Mouse (Mus musculus) embryonic facial prominence, embryonic 12.5 days (tissue): ENCODE data around the gene Gpc6. TPM values are rescaled to one million over a fixed set of nuclear protein-coding genes. Genes with fewer than 3 reads are reported as not detected.

Experiments used
- ATAC-seq: fragments of 200-750 bp; cut with Nextera tagmentation; 2 replicates; pipeline ENCODE4 v1.8.0; 2017; ENCODE audit not compliant: insufficient number of reproducible peaks, insufficient read depth, low FRiP score, low TSS enrichment
- H3K27ac ChIP-seq: fragments of 300-500 bp; sonication (generic); 2 replicates; pipeline ENCODE4 v1.5.1; 2016; ENCODE audit warnings: mild to moderate bottlenecking
- H3K27me3 ChIP-seq: fragments of 300-500 bp; sonication (generic); 2 replicates; pipeline ENCODE4 v1.6.1; 2016; ENCODE audit warnings: mild to moderate bottlenecking, moderate library complexity
- H3K36me3 ChIP-seq: fragments of 300-500 bp; sonication (generic); 2 replicates; pipeline ENCODE4 v1.6.1; 2016; ENCODE audit warnings: mild to moderate bottlenecking
- H3K4me1 ChIP-seq: fragments of 300-500 bp; sonication (generic); 2 replicates; pipeline ENCODE4 v1.6.1; 2016
- H3K4me2 ChIP-seq: fragments of 300-500 bp; sonication (generic); replicated peaks from 2 replicates; pipeline ENCODE4 v1.6.1; 2016; ENCODE audit warnings: mild to moderate bottlenecking, moderate library complexity
- H3K4me3 ChIP-seq: fragments of 300-500 bp; sonication (generic); 2 replicates; pipeline ENCODE4 v1.5.1; 2016; ENCODE audit warnings: mild to moderate bottlenecking
- H3K9ac ChIP-seq: fragments of 300-500 bp; sonication (generic); 2 replicates; pipeline ENCODE4 v1.6.1; 2016; ENCODE audit warnings: mild to moderate bottlenecking, moderate library complexity
- H3K9me3 ChIP-seq: fragments of 300-500 bp; sonication (generic); 2 replicates; pipeline ENCODE4 v1.6.1; 2016; ENCODE audit warnings: mild to moderate bottlenecking, moderate library complexity
- WGBS: fragments of 180-500 bp; shearing (Covaris S2); methylation state at CpG from one replicate; pipeline ENCODE4 v1.1.7; 2016; 5-methylcytosine and 5-hydroxymethylcytosine counted together
- polyA plus RNA-seq: library from polyadenylated mRNA; unstranded; fragments of >200 nt; fragmentation: Nextera tagmentation; extraction: Ambion mirVana; gene quantifications from 2 replicates; pipeline ENCODE4 v1.2.1, GENCODE M21; 2016

Gene Gpc6
- polyA plus RNA-seq, 1 experiment from 2014 or later = 76.9 TPM

DNA sequence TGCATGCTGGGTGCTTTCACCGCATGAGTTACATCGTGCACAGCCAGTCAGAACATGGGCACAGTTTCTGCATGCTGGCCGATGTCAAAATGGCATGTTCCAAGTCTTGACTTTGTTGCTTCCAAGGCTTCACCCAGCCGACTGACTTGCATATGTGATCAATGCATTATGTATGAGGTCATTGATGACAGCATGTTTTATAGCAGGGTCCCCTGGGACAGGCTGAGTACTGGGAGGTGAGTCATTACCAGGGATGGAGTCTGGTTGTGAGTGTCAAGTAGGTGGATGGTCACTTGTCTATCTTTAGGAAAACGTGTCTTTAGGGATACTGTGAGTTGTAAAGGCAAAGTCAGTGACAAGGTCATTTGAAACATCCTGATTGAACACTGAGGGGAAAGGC, 929.4 kb downstream of the Gpc6 start:
- no peak overlapping the region for H3K4me2 ChIP-seq
- H3K9ac ChIP-seq = no peak overlapping the region
- H3K27ac ChIP-seq = no peak overlapping the region
- no peak overlapping the region for H3K4me3 ChIP-seq
- H3K27me3 ChIP-seq = no peaks in the 10 kb centered on the region
- H3K4me1 ChIP-seq = no peaks in the 10 kb centered on the region
- no peaks in the 10 kb centered on the region for H3K36me3 ChIP-seq
- ATAC-seq = no peak
- WGBS = 90% methylated on average over 5 of the region's 5 CpGs
- no peaks in the 10 kb centered on the region for H3K9me3 ChIP-seq

DNA sequence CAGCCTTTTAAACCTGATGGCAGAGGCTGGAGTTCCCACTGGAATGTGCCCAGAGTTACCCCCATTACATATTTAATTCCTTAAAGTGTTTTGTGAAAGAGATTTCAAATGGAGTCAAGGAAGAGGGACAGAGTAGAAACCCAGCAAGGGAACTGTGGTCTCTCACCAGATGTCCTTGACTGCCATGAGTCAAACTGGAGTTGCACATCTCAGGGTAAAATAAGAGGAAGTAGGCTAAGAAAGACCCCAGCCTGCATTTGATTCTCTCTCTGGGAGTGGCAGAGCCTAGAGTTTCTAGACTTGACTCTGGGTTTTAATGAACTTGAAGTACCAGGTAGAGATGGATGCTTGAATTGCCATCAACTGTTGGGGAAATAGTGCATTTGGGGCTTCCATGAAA, 946.2 kb downstream of the Gpc6 start:
- Histone ChIP-seq H3K4me1 (no peaks in the 10 kb centered on the region), H3K4me3 (no peak overlapping the region), H3K36me3 (no peaks in the 10 kb centered on the region), H3K9me3 (no peaks in the 10 kb centered on the region), H3K27me3 (no peaks in the 10 kb centered on the region), H3K9ac (no peak overlapping the region), H3K27ac (no peak overlapping the region), H3K4me2 (no peak overlapping the region)
- no peak for ATAC-seq

DNA sequence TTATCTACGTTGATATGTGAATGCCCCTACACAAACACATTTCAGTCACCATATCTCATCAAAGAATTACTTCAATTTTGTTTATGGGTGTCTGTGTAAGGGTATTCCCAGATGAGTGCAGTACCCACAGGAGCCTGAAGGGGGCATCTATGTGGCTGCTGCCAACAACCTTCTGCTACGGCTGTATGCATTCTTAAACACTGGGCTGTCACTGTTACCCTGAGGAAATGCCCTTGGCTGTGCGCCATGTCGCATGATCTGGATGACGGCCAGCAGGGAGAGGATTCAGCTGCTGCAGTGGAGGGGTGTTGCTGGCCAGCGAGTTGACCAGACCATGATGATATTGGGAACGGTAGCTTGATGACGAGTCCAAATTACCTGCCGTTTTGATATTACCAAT, 954.2 kb downstream of the Gpc6 start:
- Histone ChIP-seq H3K4me2 (no peak overlapping the region), H3K4me1 (peaks cover 13% of the 10 kb centered on the region), H3K36me3 (no peaks in the 10 kb centered on the region), H3K27me3 (no peaks in the 10 kb centered on the region), H3K4me3 (no peak overlapping the region), H3K9ac (no peak overlapping the region), H3K9me3 (no peaks in the 10 kb centered on the region), H3K27ac (no peak overlapping the region)
- no peak for ATAC-seq
- WGBS = 87% methylated on average over 9 of the region's 9 CpGs

DNA sequence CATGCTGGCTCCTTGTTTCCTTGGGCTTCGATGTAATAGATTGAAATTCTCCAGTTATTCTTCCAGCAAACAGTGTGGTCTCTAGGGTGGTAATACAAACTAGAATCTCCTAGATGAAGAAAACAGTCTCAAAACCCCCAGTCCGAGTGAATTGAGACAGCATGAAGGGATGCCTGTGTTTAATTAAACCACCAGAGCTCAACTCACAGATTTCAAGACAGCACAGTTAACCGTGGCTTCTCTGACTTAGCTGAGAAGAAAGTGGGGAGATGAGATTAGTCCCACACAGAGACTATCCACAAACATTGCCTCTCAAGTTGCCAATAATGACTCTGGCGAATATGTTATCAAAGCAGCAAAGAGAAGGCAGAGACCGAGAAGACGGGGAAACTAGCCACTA, 956.0 kb downstream of the Gpc6 start:
- no peak overlapping the region for H3K9ac ChIP-seq
- no peak overlapping the region for H3K27ac ChIP-seq
- 27% methylated on average over 6 of the region's 6 CpGs for WGBS
- H3K27me3 ChIP-seq = no peaks in the 10 kb centered on the region
- H3K36me3 ChIP-seq = no peaks in the 10 kb centered on the region
- H3K9me3 ChIP-seq = no peaks in the 10 kb centered on the region
- ATAC-seq = no peak
- no peak overlapping the region for H3K4me3 ChIP-seq
- no peak overlapping the region for H3K4me2 ChIP-seq
- peaks cover 13% of the 10 kb centered on the region for H3K4me1 ChIP-seq

DNA sequence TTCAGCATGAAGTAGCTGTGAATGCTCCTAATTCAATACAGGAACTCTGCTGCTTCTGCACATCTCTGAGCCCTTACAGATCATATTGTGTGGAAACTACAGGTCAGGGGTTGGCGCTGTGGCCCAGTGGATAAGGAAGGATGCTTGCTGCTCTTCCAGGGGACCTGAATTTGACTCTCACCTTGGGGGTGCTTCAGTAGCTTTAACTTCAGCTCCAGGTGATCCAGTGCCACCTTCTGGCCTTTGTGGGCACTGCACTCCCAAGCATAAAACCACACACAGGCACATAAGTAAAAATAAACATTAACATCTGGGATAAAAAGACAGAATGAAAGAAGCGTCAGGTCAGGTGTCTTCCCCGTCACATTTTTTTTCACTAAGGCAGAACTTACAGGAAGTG, 957.1 kb downstream of the Gpc6 start:
- Histone ChIP-seq H3K4me3 (no peak overlapping the region), H3K9ac (no peak overlapping the region), H3K27ac (no peak overlapping the region), H3K4me1 (peaks cover 13% of the 10 kb centered on the region), H3K27me3 (no peaks in the 10 kb centered on the region), H3K9me3 (no peaks in the 10 kb centered on the region), H3K4me2 (no peak overlapping the region), H3K36me3 (no peaks in the 10 kb centered on the region)
- ATAC-seq = no peak
- WGBS = 44% methylated on average over 3 of the region's 3 CpGs

DNA sequence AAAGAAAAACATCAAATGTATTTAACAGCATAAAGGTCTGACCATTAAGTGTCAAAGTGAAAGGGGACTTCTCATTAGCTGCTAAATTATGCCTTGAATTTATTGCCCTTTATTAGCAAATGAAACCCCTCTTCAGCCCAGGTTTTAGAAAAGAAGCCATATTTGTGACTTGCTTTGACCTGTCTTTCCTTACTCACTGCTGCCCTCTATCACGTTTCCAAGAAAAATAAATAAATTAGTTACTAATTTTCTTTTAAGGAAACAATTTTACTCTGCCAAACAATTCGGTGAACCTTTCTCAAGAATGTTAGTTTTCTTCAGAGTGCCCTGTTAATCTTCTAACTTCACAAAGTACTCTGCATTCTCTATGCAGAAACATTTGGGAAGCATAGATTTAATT, 964.5 kb downstream of the Gpc6 start:
- Histone ChIP-seq H3K9me3 (no peaks in the 10 kb centered on the region), H3K27me3 (no peaks in the 10 kb centered on the region), H3K27ac (no peak overlapping the region), H3K4me1 (no peaks in the 10 kb centered on the region), H3K4me2 (no peak overlapping the region), H3K9ac (no peak overlapping the region), H3K36me3 (no peaks in the 10 kb centered on the region), H3K4me3 (no peak overlapping the region)
- ATAC-seq = no peak
- 46% methylated on average over 2 of the region's 2 CpGs for WGBS

DNA sequence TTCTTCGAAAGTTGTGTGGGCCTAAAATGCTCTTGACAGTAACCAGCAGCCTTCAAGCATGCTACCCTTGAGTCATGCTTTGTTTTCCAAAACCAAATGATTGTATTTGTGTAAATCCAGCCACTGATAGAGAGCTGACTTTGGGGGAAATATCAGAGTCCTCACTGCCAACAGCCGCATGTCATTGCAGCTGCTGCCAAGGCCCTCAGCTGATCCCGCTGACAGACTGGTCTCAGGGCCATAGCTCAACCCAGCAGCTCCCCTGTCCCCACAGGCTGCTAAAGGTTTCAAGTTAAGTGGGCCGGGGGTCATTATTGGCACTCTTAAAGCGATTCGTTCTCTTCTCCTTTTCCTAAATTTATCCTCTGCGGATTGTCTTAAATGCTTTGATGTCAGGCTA, 966.3 kb downstream of the Gpc6 start:
- H3K4me2 ChIP-seq = no peak overlapping the region
- H3K9me3 ChIP-seq = no peaks in the 10 kb centered on the region
- no peaks in the 10 kb centered on the region for H3K4me1 ChIP-seq
- H3K27ac ChIP-seq = no peak overlapping the region
- 73% methylated on average over 7 of the region's 7 CpGs for WGBS
- no peak overlapping the region for H3K9ac ChIP-seq
- H3K27me3 ChIP-seq = no peaks in the 10 kb centered on the region
- no peak overlapping the region for H3K4me3 ChIP-seq
- H3K36me3 ChIP-seq = no peaks in the 10 kb centered on the region
- ATAC-seq = no peak

DNA sequence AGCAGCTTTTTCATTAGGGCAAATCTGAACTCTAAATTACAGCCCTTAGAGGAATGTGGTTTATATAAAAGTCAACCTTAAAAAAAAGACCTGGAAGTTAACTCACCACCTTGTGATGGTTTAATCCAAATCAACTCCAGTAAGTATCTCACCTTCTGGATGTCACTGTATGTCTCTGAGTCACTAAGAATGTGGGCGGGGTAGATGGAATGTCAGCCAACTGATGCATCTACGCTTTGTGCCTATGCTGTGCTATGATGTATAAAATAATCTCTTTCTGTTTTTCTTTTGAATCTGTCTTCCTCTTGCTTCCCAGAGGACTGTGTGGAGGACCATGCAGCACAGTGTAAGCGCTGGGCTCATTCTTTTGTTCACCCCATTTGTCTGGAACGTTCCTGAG, 966.9 kb downstream of the Gpc6 start:
- Histone ChIP-seq H3K4me3 (no peak overlapping the region), H3K4me2 (no peak overlapping the region), H3K36me3 (no peaks in the 10 kb centered on the region), H3K27ac (no peak overlapping the region), H3K4me1 (no peaks in the 10 kb centered on the region), H3K9ac (no peak overlapping the region), H3K27me3 (no peaks in the 10 kb centered on the region), H3K9me3 (no peaks in the 10 kb centered on the region)
- WGBS = 86% methylated on average over 4 of the region's 4 CpGs
- no peak for ATAC-seq

DNA sequence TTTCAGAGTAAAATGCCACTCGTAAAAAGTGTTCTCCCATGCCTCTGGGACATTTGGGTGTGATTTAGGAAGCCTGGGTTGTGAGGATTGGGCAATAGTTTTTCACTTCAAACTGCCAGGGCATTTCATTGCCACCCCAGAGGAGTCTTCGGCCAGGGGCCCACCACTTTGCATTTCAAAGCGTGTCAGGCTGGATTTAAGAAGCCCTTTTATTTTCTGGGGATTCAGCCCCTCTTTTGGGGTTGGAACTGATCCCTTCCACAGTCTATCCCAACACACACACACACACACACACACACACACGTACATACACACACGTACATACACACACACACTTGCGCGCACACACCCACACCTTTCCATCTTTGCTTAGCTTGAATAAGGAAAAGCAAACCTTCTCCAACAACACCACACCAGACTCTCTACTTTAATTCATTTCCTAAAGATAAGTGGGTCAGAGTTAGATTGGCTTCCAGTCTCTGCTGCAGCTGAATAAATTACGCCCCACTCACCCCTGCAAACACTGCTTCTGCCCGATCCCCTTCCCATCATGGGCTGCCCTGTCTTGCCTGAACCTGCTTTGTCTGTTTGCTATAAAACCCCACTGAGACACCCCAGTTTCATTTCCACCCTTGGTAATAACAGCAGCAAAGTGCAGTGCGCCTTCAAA, 969.9 kb downstream of the Gpc6 start:
- H3K4me3 ChIP-seq = no peak overlapping the region
- no peaks in the 10 kb centered on the region for H3K27me3 ChIP-seq
- H3K27ac ChIP-seq = no peak overlapping the region
- H3K4me2 ChIP-seq = no peak overlapping the region
- no peak for ATAC-seq
- H3K9ac ChIP-seq = no peak overlapping the region
- H3K9me3 ChIP-seq = no peaks in the 10 kb centered on the region
- 81% methylated on average over 10 of the region's 10 CpGs for WGBS
- H3K36me3 ChIP-seq = no peaks in the 10 kb centered on the region
- H3K4me1 ChIP-seq = no peaks in the 10 kb centered on the region

DNA sequence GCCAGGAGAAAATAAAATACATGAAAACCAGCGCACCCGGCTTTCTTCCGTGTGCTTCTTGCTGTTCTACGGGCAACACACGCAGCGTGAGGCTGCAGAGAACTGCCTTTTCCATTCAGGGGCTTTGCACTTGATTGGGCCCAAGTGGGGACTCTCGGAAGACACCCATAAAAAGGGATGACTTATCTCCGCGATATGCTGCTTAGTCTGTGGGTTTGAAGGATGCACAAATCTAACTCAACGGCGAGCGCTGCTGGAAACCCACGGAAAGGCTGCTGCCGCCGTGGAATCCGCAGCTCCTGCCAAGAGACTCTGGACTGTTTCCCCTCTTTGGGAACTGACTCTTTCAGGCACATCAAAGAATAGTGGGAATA, 970.4 kb downstream of the Gpc6 start:
- no peak for ATAC-seq
- H3K4me1 ChIP-seq = no peaks in the 10 kb centered on the region
- H3K27ac ChIP-seq = no peak overlapping the region
- H3K36me3 ChIP-seq = no peaks in the 10 kb centered on the region
- H3K4me2 ChIP-seq = no peak overlapping the region
- no peak overlapping the region for H3K9ac ChIP-seq
- H3K4me3 ChIP-seq = no peak overlapping the region
- H3K27me3 ChIP-seq = no peaks in the 10 kb centered on the region
- no peaks in the 10 kb centered on the region for H3K9me3 ChIP-seq
- 81% methylated on average over 16 of the region's 16 CpGs for WGBS

DNA sequence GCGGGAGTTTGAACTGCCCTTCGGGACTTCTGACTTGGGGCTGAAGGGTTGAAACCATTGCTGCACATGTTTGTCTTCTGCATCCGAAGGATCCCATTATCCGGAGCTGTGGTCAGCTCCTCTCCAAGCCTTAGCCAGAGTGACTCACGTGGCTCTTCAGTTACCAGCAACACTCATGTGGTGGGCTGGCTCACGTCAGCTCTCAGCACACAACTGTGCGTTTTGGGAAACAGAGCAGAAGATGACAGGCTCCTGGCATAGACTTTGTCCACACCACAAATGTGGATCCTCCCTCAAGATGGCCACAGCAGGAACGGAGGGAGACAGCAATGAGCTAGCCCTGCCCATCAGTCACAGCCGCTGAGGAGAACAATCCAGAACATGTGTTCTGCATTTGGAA, 979.2 kb downstream of the Gpc6 start:
- Histone ChIP-seq H3K4me1 (peaks cover 7% of the 10 kb centered on the region), H3K4me3 (no peak overlapping the region), H3K9me3 (no peaks in the 10 kb centered on the region), H3K4me2 (no peak overlapping the region), H3K9ac (no peak overlapping the region), H3K27me3 (no peaks in the 10 kb centered on the region), H3K36me3 (no peaks in the 10 kb centered on the region), H3K27ac (no peak overlapping the region)
- 77% methylated on average over 9 of the region's 9 CpGs for WGBS
- no peak for ATAC-seq

DNA sequence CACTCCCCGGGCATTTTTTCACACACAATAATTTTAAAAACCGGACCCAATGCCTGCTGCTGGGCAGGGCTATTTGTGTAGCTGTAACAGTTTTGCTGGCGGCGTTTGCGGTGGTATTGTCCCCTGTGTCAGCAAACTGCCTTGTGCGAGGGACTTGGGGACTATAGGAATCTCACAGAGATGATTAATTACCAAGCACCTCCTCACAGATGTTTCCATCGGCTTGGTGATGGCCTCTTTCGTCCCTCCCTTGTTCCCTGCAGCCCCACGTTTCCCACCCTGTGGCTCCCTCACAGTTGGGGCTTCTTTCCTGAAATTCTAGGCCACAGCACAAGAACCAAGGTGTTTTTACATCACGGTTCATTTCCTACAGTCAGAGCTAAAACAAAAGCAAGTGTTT, 980.6 kb downstream of the Gpc6 start:
- Histone ChIP-seq H3K27ac (no peak overlapping the region), H3K36me3 (no peaks in the 10 kb centered on the region)

DNA sequence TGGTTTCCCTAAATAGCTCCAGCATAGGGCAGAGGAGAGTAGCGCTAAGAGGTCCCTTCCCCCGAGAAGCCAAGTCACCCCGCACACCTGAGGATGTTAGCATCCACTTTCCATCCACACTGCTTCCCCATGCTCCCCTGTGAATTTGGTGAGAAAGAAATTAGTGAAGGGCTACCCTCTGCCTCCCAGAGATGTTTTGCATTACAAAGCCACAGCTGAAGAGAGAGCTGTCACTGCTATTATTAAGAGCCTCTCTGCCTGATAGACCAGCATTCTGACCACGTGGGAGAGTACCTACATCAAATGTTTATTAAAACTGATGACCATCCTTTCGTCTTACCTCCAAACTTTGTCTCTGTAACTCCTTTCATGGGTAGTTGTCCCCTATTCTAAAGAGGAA, 981.2 kb downstream of the Gpc6 start:
- H3K36me3 ChIP-seq = no peaks in the 10 kb centered on the region
- H3K27me3 ChIP-seq = no peaks in the 10 kb centered on the region
- H3K4me3 ChIP-seq = no peak overlapping the region
- no peak for ATAC-seq
- H3K4me2 ChIP-seq = no peak overlapping the region
- no peaks in the 10 kb centered on the region for H3K9me3 ChIP-seq
- no peak overlapping the region for H3K27ac ChIP-seq
- H3K4me1 ChIP-seq = peaks cover 11% of the 10 kb centered on the region
- no peak overlapping the region for H3K9ac ChIP-seq
- WGBS = 75% methylated on average over 5 of the region's 5 CpGs

More for the DNA sequence above, 980.6 kb downstream of the Gpc6 start:
- Histone ChIP-seq H3K4me3 (no peak overlapping the region), H3K27me3 (no peaks in the 10 kb centered on the region), H3K4me1 (peaks cover 11% of the 10 kb centered on the region), H3K4me2 (no peak overlapping the region), H3K9me3 (no peaks in the 10 kb centered on the region), H3K9ac (no peak overlapping the region)
- 44% methylated on average over 10 of the region's 10 CpGs for WGBS
- no peak for ATAC-seq
